Mouse (Mus musculus): Measurements from ENCODE around the gene Dact2. TPM values are rescaled to one million over a fixed set of nuclear protein-coding genes. Genes with fewer than 3 reads are reported as not detected.

The Dact2 gene
- polyA plus RNA-seq, 1 experiment from 2014 or later: 0.73 TPM

GRCm38 (mm10) chr17:14166746-14167432 lies 37.2 kb downstream of the Dact2 start:
- Histone ChIP-seq H3K36me3 (ENCODE audit: control insufficient read depth, insufficient read depth, low read length) (no peaks in the 10 kb centered on the region), H3K27ac (ENCODE audit: low read depth, low read length) (no peak overlapping the region), H3K9me3 (ENCODE audit: control insufficient read depth, low read length) (no peaks in the 10 kb centered on the region), H3K9ac (ENCODE audit: low read length) (no peak overlapping the region), H3K27me3 (ENCODE audit: control insufficient read depth, insufficient read depth, low read length) (no peaks in the 10 kb centered on the region), H3K4me2 (ENCODE audit: low read depth, low read length, severe bottlenecking) (no peak overlapping the region), H3K4me3 (ENCODE audit: low read depth, low read length) (no peak overlapping the region), H3K4me1 (replicated peaks; ENCODE audit: control insufficient read depth, insufficient read depth, low read length) (peaks cover 14% of the 10 kb centered on the region; the same call in 1 of the 2 replicates)
- 65% methylated on average over 6 of the region's 6 CpGs for WGBS
- ATAC-seq (replicated peaks; ENCODE audit: low FRiP score) (no peak), DNase-seq (ENCODE audit: low spot score) (no peak)

GRCm38 (mm10) chr17:14165934-14166610 lies 38.0 kb downstream of the Dact2 start:
- Histone ChIP-seq H3K9me3 (ENCODE audit: control insufficient read depth, low read length) (no peaks in the 10 kb centered on the region), H3K9ac (ENCODE audit: low read length) (no peak overlapping the region), H3K4me1 (replicated peaks; ENCODE audit: control insufficient read depth, insufficient read depth, low read length) (peaks cover 14% of the 10 kb centered on the region; the same call in 1 of the 2 replicates), H3K27me3 (ENCODE audit: control insufficient read depth, insufficient read depth, low read length) (no peaks in the 10 kb centered on the region), H3K4me2 (ENCODE audit: low read depth, low read length, severe bottlenecking) (peak overlapping the region; percentile 33; the same call in 1 of the 2 replicates), H3K4me3 (ENCODE audit: low read depth, low read length) (no peak overlapping the region), H3K36me3 (ENCODE audit: control insufficient read depth, insufficient read depth, low read length) (no peaks in the 10 kb centered on the region), H3K27ac (ENCODE audit: low read depth, low read length) (no peak overlapping the region)
- ATAC-seq (replicated peaks; ENCODE audit: low FRiP score): no peak
- no peak for DNase-seq (ENCODE audit: low spot score)
- WGBS: 64% methylated on average over 9 of the region's 9 CpGs

- Histone ChIP-seq H3K27me3 (ENCODE audit: control insufficient read depth, insufficient read depth, low read length) (no peaks in the 10 kb centered on the region), H3K9me3 (ENCODE audit: control insufficient read depth, low read length) (no peaks in the 10 kb centered on the region), H3K27ac (ENCODE audit: low read depth, low read length) (no peak overlapping the region), H3K9ac (ENCODE audit: low read length) (no peak overlapping the region), H3K4me2 (ENCODE audit: low read depth, low read length, severe bottlenecking) (peak overlapping the region; percentile 33; the same call in 1 of the 2 replicates), H3K4me3 (ENCODE audit: low read depth, low read length) (no peak overlapping the region), H3K4me1 (replicated peaks; ENCODE audit: control insufficient read depth, insufficient read depth, low read length) (peaks cover 14% of the 10 kb centered on the region; the same call in 1 of the 2 replicates), H3K36me3 (ENCODE audit: control insufficient read depth, insufficient read depth, low read length) (no peaks in the 10 kb centered on the region)
- peak; percentile 66 for DNase-seq (ENCODE audit: low spot score)
- under 1% methylated on average over 10 of the region's 10 CpGs for WGBS
- ATAC-seq (replicated peaks; ENCODE audit: low FRiP score): peak; percentile 74
Measured at GRCm38 (mm10) chr17:14165332-14165876, 38.7 kb downstream of the Dact2 start.

- H3K9ac ChIP-seq (ENCODE audit: low read length): no peak overlapping the region
- peaks cover 9% of the 10 kb centered on the region; the same call in 1 of the 2 replicates for H3K4me1 ChIP-seq (replicated peaks; ENCODE audit: control insufficient read depth, insufficient read depth, low read length)
- ATAC-seq (replicated peaks; ENCODE audit: low FRiP score): no peak
- H3K4me3 ChIP-seq (ENCODE audit: low read depth, low read length): no peak overlapping the region
- no peaks in the 10 kb centered on the region for H3K9me3 ChIP-seq (ENCODE audit: control insufficient read depth, low read length)
- no peak overlapping the region for H3K27ac ChIP-seq (ENCODE audit: low read depth, low read length)
- no peaks in the 10 kb centered on the region for H3K36me3 ChIP-seq (ENCODE audit: control insufficient read depth, insufficient read depth, low read length)
- no peak for DNase-seq (ENCODE audit: low spot score)
- no peak overlapping the region for H3K4me2 ChIP-seq (ENCODE audit: low read depth, low read length, severe bottlenecking)
- WGBS: 91% methylated on average over 3 of the region's 3 CpGs
- no peaks in the 10 kb centered on the region for H3K27me3 ChIP-seq (ENCODE audit: control insufficient read depth, insufficient read depth, low read length)
Measured at GRCm38 (mm10) chr17:14160846-14161245, 43.3 kb downstream of the Dact2 start.

- H3K9ac ChIP-seq (ENCODE audit: low read length): no peak overlapping the region
- no peak overlapping the region for H3K4me2 ChIP-seq (ENCODE audit: low read depth, low read length, severe bottlenecking)
- ATAC-seq (replicated peaks; ENCODE audit: low FRiP score): 0 out of 2 replicates have a peak, but pooled peaks have one; percentile 49
- no peaks in the 10 kb centered on the region for H3K36me3 ChIP-seq (ENCODE audit: control insufficient read depth, insufficient read depth, low read length)
- 34% methylated on average over 7 of the region's 7 CpGs for WGBS
- no peaks in the 10 kb centered on the region for H3K9me3 ChIP-seq (ENCODE audit: control insufficient read depth, low read length)
- peaks cover 3% of the 10 kb centered on the region; the same call in 1 of the 2 replicates for H3K4me1 ChIP-seq (replicated peaks; ENCODE audit: control insufficient read depth, insufficient read depth, low read length)
- H3K27ac ChIP-seq (ENCODE audit: low read depth, low read length): no peak overlapping the region
- H3K27me3 ChIP-seq (ENCODE audit: control insufficient read depth, insufficient read depth, low read length): no peaks in the 10 kb centered on the region
- H3K4me3 ChIP-seq (ENCODE audit: low read depth, low read length): no peak overlapping the region
- no peak for DNase-seq (ENCODE audit: low spot score)
Measured at GRCm38 (mm10) chr17:14157779-14158195, 46.3 kb downstream of the Dact2 start.

Other genes with a start within 250 kb of the Dact2 start
- not detected in 2 replicates for gene Gm7356, start 200.6 kb downstream of the Dact2 start, polyA plus RNA-seq (2014; fragmentation: Nextera tagmentation; extraction: Ambion mirVana)
- gene Gm7358, start 144.8 kb downstream of the Dact2 start, polyA plus RNA-seq (2014; fragmentation: Nextera tagmentation; extraction: Ambion mirVana): not detected in 2 replicates
- gene Smoc2, start 75.2 kb upstream of the Dact2 start, polyA plus RNA-seq (2014; fragmentation: Nextera tagmentation; extraction: Ambion mirVana): 8.2 and 10.3 TPM in 2 replicates

All from forebrain, embryonic 11.5 days (tissue).